Mouse (Mus musculus): ENCODE measurements at regions not wholly inside any gene's neighbourhood (a gene's known extent, or its start where the extent isn't known, plus 50 kb on each side); places are given as distances from the start of the nearest gene placed in this dataset.

GRCm38 (mm10) chr9:94378835-94379234, 159.0 kb downstream of the 1190002N15Rik start:
- no peak for DNase-seq

DNA sequence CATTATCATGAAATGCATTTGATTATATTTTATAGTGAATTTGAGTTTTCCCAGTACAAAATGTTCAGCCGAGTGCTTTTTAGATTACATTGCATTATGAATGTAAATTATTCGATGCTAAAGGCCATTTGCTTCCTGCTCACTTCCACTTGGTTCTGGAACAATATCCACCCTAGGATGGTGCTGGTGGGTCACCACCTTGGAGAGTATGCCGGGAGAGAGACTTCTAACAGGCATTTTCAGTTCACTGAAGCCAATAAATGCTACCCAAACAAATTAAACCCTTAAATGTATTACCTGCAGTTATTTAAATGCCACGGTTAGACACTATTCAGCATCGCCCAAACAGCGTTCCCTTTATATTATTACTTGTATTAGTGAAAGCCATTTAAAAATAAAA, 159.6 kb downstream of the 1190002N15Rik start:
- no peak for DNase-seq

DNA sequence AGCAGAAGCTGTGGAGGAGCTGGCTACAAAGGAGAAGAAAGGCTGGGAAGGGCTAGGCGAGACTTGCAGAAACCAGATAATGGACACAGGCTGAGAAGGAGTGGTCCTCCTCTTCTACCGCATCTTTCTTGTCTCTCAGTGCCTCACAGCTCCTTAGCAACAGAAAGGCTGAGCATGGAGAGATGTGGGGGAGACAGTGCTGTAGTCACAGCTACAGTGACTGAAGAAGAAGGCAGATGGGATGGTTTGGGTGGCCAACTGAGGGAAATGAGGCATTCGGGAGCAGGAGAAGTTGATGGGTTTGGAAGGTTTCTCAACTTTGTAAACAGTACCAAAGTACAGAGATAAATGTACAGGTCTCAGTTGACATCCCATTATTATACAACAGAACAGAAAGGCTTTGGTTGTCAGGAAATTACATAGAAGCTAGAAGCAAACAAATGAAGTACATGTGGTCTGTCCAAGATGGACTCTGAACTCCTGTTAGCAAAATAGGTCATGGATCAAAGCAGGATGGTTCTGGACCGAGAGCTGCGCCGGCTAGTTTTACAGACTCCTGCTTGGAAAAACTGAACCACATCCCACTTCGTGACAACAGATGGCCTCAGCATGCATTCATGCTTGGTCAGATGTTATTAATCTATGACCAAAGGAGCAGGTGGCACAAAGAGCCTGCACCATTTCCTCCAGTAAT, 160.4 kb downstream of the 1190002N15Rik start:
- DNase-seq, result no peak

DNA sequence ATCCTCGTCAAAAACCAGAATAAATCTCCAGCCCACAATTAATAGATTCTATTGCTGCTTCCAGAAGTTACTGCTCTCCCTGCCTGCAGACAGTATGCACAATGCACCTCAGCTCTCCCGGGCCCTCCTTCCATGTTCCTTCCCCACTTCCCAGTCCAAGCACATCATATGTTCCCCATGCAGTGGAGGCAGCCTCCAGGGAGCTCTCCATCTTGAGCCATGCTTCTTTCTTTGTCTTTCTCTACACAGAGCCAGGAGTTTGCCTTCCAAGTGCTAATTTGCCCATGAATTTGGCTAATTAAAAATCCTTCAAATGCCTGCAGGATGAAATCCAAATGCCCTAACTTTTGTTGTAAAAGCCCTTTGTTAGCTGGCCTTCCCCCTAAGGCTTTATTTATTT, 166.9 kb downstream of the 1190002N15Rik start:
- no peak for DNase-seq

GRCm38 (mm10) chr9:94368231-94368936, 169.5 kb downstream of the 1190002N15Rik start:
- DNase-seq, result no peak

- no peak for DNase-seq
Observed at GRCm38 (mm10) chr9:94361877-94362697, 175.8 kb downstream of the 1190002N15Rik start.

- DNase-seq, result no peak
Observed at GRCm38 (mm10) chr9:94361011-94361410, 176.9 kb downstream of the 1190002N15Rik start.

- DNase-seq, result no peak
Observed at GRCm38 (mm10) chr9:94358150-94358549, 179.7 kb downstream of the 1190002N15Rik start.

- no peak for DNase-seq
Observed at GRCm38 (mm10) chr9:94342011-94342410, 195.9 kb downstream of the 1190002N15Rik start.

DNA sequence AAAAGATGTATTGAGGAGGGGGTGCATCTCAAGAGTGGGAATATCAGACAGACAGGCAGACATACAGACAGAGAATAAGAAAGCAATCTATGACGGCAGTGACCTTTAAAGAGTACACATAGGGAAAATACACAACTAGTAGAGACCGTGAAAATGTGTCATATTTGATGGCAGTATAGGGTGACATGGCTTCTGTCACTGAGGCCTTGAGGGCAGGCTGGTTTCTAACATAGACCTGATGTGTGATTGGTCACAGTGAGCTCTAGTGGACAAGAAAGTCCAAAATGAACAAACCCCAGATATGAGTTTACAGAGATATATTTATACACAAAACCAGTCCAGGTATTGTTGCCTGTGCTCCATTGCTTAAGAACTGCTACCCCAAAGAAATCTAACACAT, 196.3 kb downstream of the 1190002N15Rik start:
- no peak for DNase-seq

DNA sequence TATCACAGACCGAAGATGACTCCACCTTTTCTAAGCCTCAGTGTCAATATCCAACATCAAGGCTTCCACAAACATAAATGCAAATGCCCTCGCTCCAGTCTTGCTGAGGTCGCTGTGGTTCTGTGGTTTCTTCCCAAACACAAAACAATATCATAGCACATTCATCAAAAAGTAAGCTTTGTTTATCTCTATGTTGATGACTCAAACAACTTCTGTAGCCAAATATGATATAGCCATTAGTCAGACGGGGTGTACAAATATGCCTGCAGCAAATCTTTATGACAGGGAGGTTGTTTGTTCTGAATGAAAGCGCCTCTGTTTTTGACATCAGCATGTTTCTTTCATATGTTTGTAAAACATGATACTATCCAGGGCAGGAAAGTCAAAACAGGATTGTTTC, 204.4 kb downstream of the 1190002N15Rik start:
- DNase-seq, result no peak

DNA sequence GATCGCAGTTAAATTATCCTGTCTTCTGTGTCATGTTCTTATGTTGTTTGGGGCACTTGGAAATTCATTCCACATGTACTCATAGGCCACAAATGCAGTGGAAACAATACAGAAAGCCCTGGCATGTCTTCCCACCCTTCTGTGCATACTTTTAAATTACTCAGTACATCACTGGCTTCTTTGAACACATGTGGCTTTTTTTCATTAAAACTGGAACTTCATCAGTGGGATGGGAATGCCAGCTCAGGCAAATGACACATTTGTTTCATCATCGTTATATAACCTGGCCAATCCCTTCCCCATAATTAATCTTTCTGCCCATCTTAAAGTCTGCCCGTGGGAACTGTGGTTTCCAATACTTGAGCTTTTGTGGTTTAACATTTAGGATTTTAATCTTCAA, 214.9 kb downstream of the 1190002N15Rik start:
- no peak for DNase-seq

- no peak for DNase-seq
Observed at GRCm38 (mm10) chr9:94302575-94302974, 235.3 kb downstream of the 1190002N15Rik start.

- no peak for DNase-seq
Observed at GRCm38 (mm10) chr9:94301896-94302295, 236.0 kb downstream of the 1190002N15Rik start.

DNA sequence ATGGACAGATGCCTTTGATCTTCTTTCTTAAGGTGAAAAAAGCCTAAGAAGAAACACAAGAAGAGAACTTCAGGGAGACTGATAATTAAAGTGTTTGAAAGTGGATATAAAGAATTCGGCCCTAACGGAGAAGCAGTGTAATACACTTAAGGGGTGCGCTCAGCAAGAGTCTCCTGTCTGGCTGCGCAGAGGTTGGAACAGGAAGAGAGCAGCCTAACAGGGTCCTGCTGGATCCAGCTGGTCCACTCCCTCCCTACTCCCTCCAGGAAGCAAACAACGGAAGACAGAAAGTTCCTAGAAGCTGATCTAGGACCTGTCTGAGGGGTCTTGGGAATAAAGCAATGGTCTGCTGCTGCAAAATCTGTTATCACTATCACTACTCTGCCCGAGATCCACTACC, 242.4 kb downstream of the 1190002N15Rik start:
- no peak for DNase-seq

- no peak for DNase-seq
Observed at GRCm38 (mm10) chr9:94292147-94292546, 245.7 kb downstream of the 1190002N15Rik start.

DNA sequence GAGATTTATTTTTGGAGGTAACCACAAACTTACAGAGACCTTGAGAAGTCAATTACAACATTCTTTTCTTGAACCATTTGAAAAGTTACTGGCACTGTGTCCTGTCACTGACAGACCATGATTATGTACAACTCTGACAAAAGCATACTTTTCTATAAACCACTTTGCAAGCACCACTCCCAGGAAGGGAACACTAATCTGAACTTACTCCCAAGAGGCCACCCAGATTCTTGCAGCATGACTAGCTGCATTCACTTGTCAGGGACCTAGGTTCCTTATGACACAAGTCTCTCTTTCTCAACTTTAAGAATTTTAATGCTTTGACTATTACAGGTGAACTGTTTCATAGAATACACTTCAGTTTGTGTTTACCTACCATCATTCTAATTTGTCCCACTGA, 248.3 kb downstream of the 1190002N15Rik start:
- no peak for DNase-seq

GRCm38 (mm10) chr9:94287559-94287958, 250.3 kb downstream of the 1190002N15Rik start:
- no peak for DNase-seq

- DNase-seq, result no peak
Observed at GRCm38 (mm10) chr9:94278657-94279585, 259.0 kb downstream of the 1190002N15Rik start.

DNA sequence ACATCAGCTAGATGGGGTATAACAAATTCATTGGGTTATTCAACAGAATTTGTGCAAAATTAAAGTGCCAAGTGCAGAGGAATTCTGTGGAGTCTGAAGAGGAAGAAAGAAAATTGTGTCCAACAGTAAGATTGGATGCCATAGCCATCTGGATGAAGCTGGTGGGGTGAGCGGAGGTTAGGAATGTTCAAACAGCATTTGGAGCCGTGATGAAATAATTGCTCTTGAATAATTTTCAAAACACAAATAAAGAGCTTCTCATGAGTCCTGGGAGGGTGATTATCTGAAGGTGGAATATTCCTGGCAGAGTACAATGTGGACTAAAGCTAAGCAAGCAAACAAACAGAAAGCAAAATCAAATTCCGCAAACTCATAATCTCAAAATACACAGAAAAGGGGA, 260.8 kb downstream of the 1190002N15Rik start:
- DNase-seq, result no peak

GRCm38 (mm10) chr9:94269213-94269612, 268.7 kb downstream of the 1190002N15Rik start:
- DNase-seq, result no peak

DNA sequence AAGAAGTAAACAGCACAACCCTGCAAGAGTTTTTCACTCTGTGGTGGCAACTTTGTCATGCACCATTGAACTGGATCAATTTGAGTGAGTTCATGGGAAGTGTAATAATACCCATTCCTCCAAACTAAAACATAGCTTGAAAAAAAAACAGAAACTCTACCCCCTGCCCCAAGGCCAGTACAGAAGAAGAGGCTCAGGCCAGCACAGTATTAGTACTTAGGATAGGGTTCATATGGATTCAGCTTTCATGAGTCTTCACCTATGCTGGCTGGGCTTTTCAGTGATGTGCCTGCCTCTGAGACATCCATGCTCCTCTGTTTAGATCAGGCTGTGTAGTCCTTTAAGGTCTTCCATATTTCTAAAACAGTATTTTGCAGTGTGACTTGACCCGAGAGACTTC, 270.6 kb downstream of the 1190002N15Rik start:
- no peak for DNase-seq
